ENCODE assay signal across 10 mouse cellular contexts in genomic region chr17:72966091-72966531, GRCm38 (mm10). TPM values are rescaled to one million over a fixed set of nuclear protein-coding genes. Genes with fewer than 3 reads are reported as not detected.
DNase-seq lines count a peak whose midpoint lies in the region; ATAC-seq and TF ChIP-seq lines count a peak whose summit lies in the region.
"Had no signal": no experiment of that assay in that cellular context is flagged by ENCODE, and none has a peak within 500 bp of the region (broad histone marks: within the 10 kb centered on the region; RNA-seq: fewer than 3 reads in every experiment).

No protein-coding gene starts in this region.

- H3K4me2 ChIP-seq in heart, postnatal 0 days (ENCODE audit: low read depth, low read length): no peak overlapping the region
- H3K4me2 ChIP-seq: hindbrain, embryonic 14.5 days had no signal

- peaks cover 34% of the 10 kb centered on the region for H3K4me1 ChIP-seq in heart, postnatal 0 days (ENCODE audit: control insufficient read depth, insufficient read depth)

- no peak overlapping the region for H3K4me3 ChIP-seq in heart, postnatal 0 days (ENCODE audit: low read depth, low read length)

- no peaks in the 10 kb centered on the region for H3K36me3 ChIP-seq in heart, postnatal 0 days (replicated peaks; ENCODE audit: control insufficient read depth, insufficient read depth, low read length)
- H3K36me3 ChIP-seq: G1E had no signal

- WGBS in heart, postnatal 0 days: 29% methylated on average over 5 of the region's 5 CpGs

- no peaks in the 10 kb centered on the region for H3K9me3 ChIP-seq in heart, postnatal 0 days (replicated peaks; ENCODE audit: control insufficient read depth, low read length)
- H3K9me3 ChIP-seq: G1E had no signal

- no peak for TF ChIP-seq CTCF in heart, postnatal 0 days (IDR thresholded peaks at IDR 0.05; ENCODE audit: low read depth)

- DNase-seq in heart, postnatal 0 days (ENCODE audit: low spot score): no peak
- no peak for DNase-seq in heart, adult 18-20 months
- peak; percentile 61 for DNase-seq in CD4-positive helper T cell, adult 2 months (ENCODE audit: low read depth, low spot score)
- peak; percentile 36 for DNase-seq in embryo, embryonic 10.5 days (ENCODE audit: low spot score)
- no peak for DNase-seq in cerebellum, postnatal 36 days
- no peak for DNase-seq in cerebellum, adult 11-12 months
- no peak for DNase-seq in lung, postnatal 10 days

- H3K27ac ChIP-seq in heart, postnatal 0 days (ENCODE audit: low read depth): peak overlapping the region; percentile 51
- H3K27ac ChIP-seq: hindbrain, embryonic 14.5 days had no signal

- no peak for TF ChIP-seq EP300 in heart, postnatal 0 days (IDR thresholded peaks at IDR 0.05; ENCODE audit: low read depth)

- no peaks in the 10 kb centered on the region for H3K27me3 ChIP-seq in heart, postnatal 0 days (ENCODE audit: control insufficient read depth, insufficient read depth, low read length)

- H3K9ac ChIP-seq in heart, postnatal 0 days (replicated peaks; ENCODE audit: low read depth, low read length): no peak overlapping the region; the same call in 1 of the 2 replicates
- H3K9ac ChIP-seq: hindbrain, embryonic 14.5 days had no signal

- ATAC-seq in heart, postnatal 0 days (ENCODE audit: insufficient read depth, low read depth): no peak
- ATAC-seq in inflammation-experienced regulatory T-cells, adult 6 months: peak; percentile 51

RNA-seq across cellular contexts. Expression of gene Lbh, which starts 48.0 kb away (rescaled TPM):
- 453 and 478 TPM in 2 replicates for total RNA-seq in heart, postnatal 0 days (2014; rRNA removed; ENCODE audit: low replicate concordance)
- 28.5 and 31.1 TPM in 2 replicates for polyA plus RNA-seq in heart, postnatal 0 days (2015; fragmentation: Nextera tagmentation; extraction: Ambion mirVana)
- total RNA-seq in heart, adult 18-20 months (2021): 100 to 1,000 TPM; 432 to 483 TPM
- 10 to 100 TPM; 21.0 to 45.8 (median 30.0) TPM for polyA plus RNA-seq in inflammation-experienced regulatory T-cells, adult 6 months (2017; shearing (Covaris generic))

Comparison
In these comparisons a context has a peak if more than half of its experiments do, and no peak if none do; other contexts are left out.
1. DNase-seq: peak in CD4-positive helper T cell, adult 2 months (single experiment) and embryo, embryonic 10.5 days (single experiment); none in heart, postnatal 0 days (single experiment), heart, adult 18-20 months (0 of 2), cerebellum, postnatal 36 days (0 of 2), cerebellum, adult 11-12 months (single experiment) and lung, postnatal 10 days (single experiment).